Mouse (Mus musculus): ENCODE results near the gene Gabrb1.

GRCm38 (mm10) chr5:71828996-71829395 lies 171.1 kb downstream of the Gabrb1 start:
- no peak for TF ChIP-seq CTCF (IDR thresholded peaks at IDR 0.05; ENCODE audit: borderline replicate concordance, insufficient read depth, low read length)
- TF ChIP-seq POLR2A (IDR thresholded peaks at IDR 0.05; ENCODE audit: low read depth, low read length), result no peak
